Mouse (Mus musculus) hindbrain, embryonic 12.5 days (tissue): Measurements from ENCODE around the gene Lmo7. TPM values are rescaled to one million over a fixed set of nuclear protein-coding genes. Genes with fewer than 3 reads are reported as not detected.

Source experiments
- ATAC-seq: fragments of 200-750 bp; cut with Nextera tagmentation; 2 replicates; pipeline ENCODE4 v1.8.0; 2017; ENCODE audit warnings: moderate TSS enrichment; ENCODE audit not compliant: low FRiP score
- H3K27ac ChIP-seq: fragments of 300-500 bp; sonication (generic); 2 replicates; pipeline ENCODE4 v1.5.1; 2016; ENCODE audit warnings: mild to moderate bottlenecking
- H3K27me3 ChIP-seq: fragments of 300-500 bp; sonication (generic); 2 replicates; pipeline ENCODE4 v1.6.1; 2016; ENCODE audit warnings: mild to moderate bottlenecking
- H3K36me3 ChIP-seq: fragments of 300-500 bp; sonication (generic); 2 replicates; pipeline ENCODE4 v1.6.1; 2016; ENCODE audit warnings: mild to moderate bottlenecking
- H3K4me1 ChIP-seq: fragments of 300-500 bp; sonication (generic); 2 replicates; pipeline ENCODE4 v1.6.1; 2016
- H3K4me2 ChIP-seq: fragments of 300-500 bp; sonication (generic); replicated peaks from 2 replicates; pipeline ENCODE4 v1.6.1; 2016; ENCODE audit warnings: mild to moderate bottlenecking
- H3K4me3 ChIP-seq: fragments of 300-500 bp; sonication (generic); 2 replicates; pipeline ENCODE4 v1.5.1; 2016; ENCODE audit warnings: mild to moderate bottlenecking
- H3K9ac ChIP-seq: fragments of 300-500 bp; sonication (generic); 2 replicates; pipeline ENCODE4 v1.6.1; 2016; ENCODE audit warnings: mild to moderate bottlenecking, moderate library complexity
- H3K9me3 ChIP-seq: fragments of 300-500 bp; sonication (generic); replicated peaks from 2 replicates; pipeline ENCODE4 v1.6.1; 2016; ENCODE audit warnings: mild to moderate bottlenecking
- WGBS: fragments of 180-500 bp; shearing (Covaris S2); methylation state at CpG from one replicate; pipeline ENCODE4 v1.1.7; 2016; 5-methylcytosine and 5-hydroxymethylcytosine counted together
- polyA plus RNA-seq: library from polyadenylated mRNA; unstranded; fragments of >200 nt; fragmentation: Nextera tagmentation; extraction: Ambion mirVana; gene quantifications from 2 replicates; pipeline ENCODE4 v1.2.1, GENCODE M21; 2016

The Lmo7 gene
- 4.2 and 4.5 TPM in 2 replicates for polyA plus RNA-seq

- Histone ChIP-seq H3K4me1 (peaks cover 14% of the 10 kb centered on the region), H3K27me3 (peaks cover 48% of the 10 kb centered on the region), H3K27ac (no peak within 1 kb of the TSS), H3K9ac (peak within 1 kb of the TSS; percentile 60), H3K4me3 (peak within 1 kb of the TSS; percentile 64), H3K4me2 (peak within 1 kb of the TSS; percentile 100), H3K9me3 (no peaks in the 10 kb centered on the region), H3K36me3 (no peaks in the 10 kb centered on the region)
- under 1% methylated on average over 51 of the region's 51 CpGs for WGBS
- peak; percentile 81 for ATAC-seq
Observed at GRCm38 (mm10) chr14:101729237-101729971, at the start of gene Lmo7, which contains the start of gene Gm9922. Gene Lmo7, plus strand, starts transcription at chr14:101729957. Gene Gm9922, minus strand, starts transcription at chr14:101729814.

GRCm38 (mm10) chr14:101687696-101688095, 42.1 kb upstream of the Lmo7 start:
- Histone ChIP-seq H3K9me3 (no peaks in the 10 kb centered on the region), H3K4me2 (no peak overlapping the region), H3K4me1 (no peaks in the 10 kb centered on the region), H3K27ac (no peak overlapping the region), H3K36me3 (peaks cover 16% of the 10 kb centered on the region), H3K9ac (no peak overlapping the region), H3K4me3 (no peak overlapping the region), H3K27me3 (no peaks in the 10 kb centered on the region)
- WGBS: 92% methylated on average over 6 of the region's 6 CpGs
- no peak for ATAC-seq

GRCm38 (mm10) chr14:101688406-101688805, 41.4 kb upstream of the Lmo7 start:
- Histone ChIP-seq H3K4me2 (no peak overlapping the region), H3K9ac (no peak overlapping the region)
- 69% methylated on average over 2 of the region's 2 CpGs for WGBS

GRCm38 (mm10) chr14:101704479-101704878, 25.3 kb upstream of the Lmo7 start:
- WGBS: 75% methylated on average over 4 of the region's 4 CpGs
- H3K4me2 ChIP-seq: no peak overlapping the region

More at GRCm38 (mm10) chr14:101688406-101688805, 41.4 kb upstream of the Lmo7 start:
- Histone ChIP-seq H3K36me3 (peaks cover 14% of the 10 kb centered on the region), H3K27me3 (no peaks in the 10 kb centered on the region), H3K4me1 (no peaks in the 10 kb centered on the region), H3K27ac (no peak overlapping the region), H3K9me3 (no peaks in the 10 kb centered on the region), H3K4me3 (no peak overlapping the region)
- ATAC-seq: no peak

GRCm38 (mm10) chr14:101707088-101707487, 22.7 kb upstream of the Lmo7 start:
- ATAC-seq: no peak
- Histone ChIP-seq H3K27me3 (no peaks in the 10 kb centered on the region), H3K4me3 (no peak overlapping the region), H3K4me2 (no peak overlapping the region), H3K9ac (no peak overlapping the region), H3K9me3 (no peaks in the 10 kb centered on the region), H3K4me1 (no peaks in the 10 kb centered on the region), H3K27ac (no peak overlapping the region), H3K36me3 (no peaks in the 10 kb centered on the region)
- 85% methylated on average over 5 of the region's 5 CpGs for WGBS

More at GRCm38 (mm10) chr14:101704479-101704878, 25.3 kb upstream of the Lmo7 start:
- Histone ChIP-seq H3K9me3 (no peaks in the 10 kb centered on the region), H3K36me3 (no peaks in the 10 kb centered on the region), H3K4me3 (no peak overlapping the region), H3K9ac (no peak overlapping the region), H3K27me3 (no peaks in the 10 kb centered on the region), H3K4me1 (no peaks in the 10 kb centered on the region), H3K27ac (no peak overlapping the region)
- ATAC-seq: no peak

GRCm38 (mm10) chr14:101714414-101714813, 15.3 kb upstream of the Lmo7 start:
- Histone ChIP-seq H3K27ac (no peak overlapping the region), H3K4me1 (no peaks in the 10 kb centered on the region), H3K9ac (no peak overlapping the region), H3K27me3 (no peaks in the 10 kb centered on the region), H3K4me3 (no peak overlapping the region), H3K9me3 (no peaks in the 10 kb centered on the region), H3K4me2 (no peak overlapping the region), H3K36me3 (no peaks in the 10 kb centered on the region)
- 60% methylated on average over 2 of the region's 2 CpGs for WGBS
- no peak for ATAC-seq

GRCm38 (mm10) chr14:101729972-101730692, 375 bp downstream of the Lmo7 start:
- H3K27me3 ChIP-seq: peaks cover 48% of the 10 kb centered on the region
- peak; percentile 59 for ATAC-seq
- H3K27ac ChIP-seq: no peak overlapping the region

GRCm38 (mm10) chr14:101733542-101734303, 4.0 kb downstream of the Lmo7 start:
- Histone ChIP-seq H3K4me2 (no peak overlapping the region), H3K4me1 (peaks cover 14% of the 10 kb centered on the region), H3K4me3 (no peak overlapping the region), H3K27me3 (peaks cover 32% of the 10 kb centered on the region), H3K36me3 (no peaks in the 10 kb centered on the region), H3K9ac (no peak overlapping the region), H3K27ac (no peak overlapping the region), H3K9me3 (no peaks in the 10 kb centered on the region)
- no peak for ATAC-seq
- 29% methylated on average over 10 of the region's 10 CpGs for WGBS

More at GRCm38 (mm10) chr14:101729972-101730692, 375 bp downstream of the Lmo7 start:
- H3K4me2 ChIP-seq: peak overlapping the region; percentile 100
- H3K4me3 ChIP-seq: peak overlapping the region; percentile 64
- WGBS: under 1% methylated on average over 28 of the region's 28 CpGs
- H3K4me1 ChIP-seq: peaks cover 14% of the 10 kb centered on the region
- no peaks in the 10 kb centered on the region for H3K36me3 ChIP-seq
- no peaks in the 10 kb centered on the region for H3K9me3 ChIP-seq
- peak overlapping the region; percentile 60 for H3K9ac ChIP-seq

- Histone ChIP-seq H3K36me3 (no peaks in the 10 kb centered on the region), H3K27ac (no peak overlapping the region), H3K9me3 (no peaks in the 10 kb centered on the region), H3K9ac (no peak overlapping the region), H3K4me2 (no peak overlapping the region), H3K27me3 (no peaks in the 10 kb centered on the region), H3K4me1 (no peaks in the 10 kb centered on the region), H3K4me3 (no peak overlapping the region)
- 84% methylated on average over 4 of the region's 4 CpGs for WGBS
- no peak for ATAC-seq
Observed at GRCm38 (mm10) chr14:101737501-101737900, 7.7 kb downstream of the Lmo7 start.

- Histone ChIP-seq H3K36me3 (no peaks in the 10 kb centered on the region), H3K27ac (no peak overlapping the region), H3K4me3 (no peak overlapping the region), H3K27me3 (no peaks in the 10 kb centered on the region), H3K9ac (no peak overlapping the region), H3K4me1 (no peaks in the 10 kb centered on the region), H3K9me3 (no peaks in the 10 kb centered on the region), H3K4me2 (no peak overlapping the region)
- WGBS: 75% methylated on average over 3 of the region's 3 CpGs
- no peak for ATAC-seq
Observed at GRCm38 (mm10) chr14:101746635-101747034, 16.9 kb downstream of the Lmo7 start.

GRCm38 (mm10) chr14:101747811-101748210, 18.1 kb downstream of the Lmo7 start:
- no peaks in the 10 kb centered on the region for H3K9me3 ChIP-seq
- H3K4me2 ChIP-seq: no peak overlapping the region
- ATAC-seq: no peak
- WGBS: 93% methylated on average over 11 of the region's 11 CpGs
- H3K4me3 ChIP-seq: no peak overlapping the region
- no peak overlapping the region for H3K27ac ChIP-seq
- H3K36me3 ChIP-seq: no peaks in the 10 kb centered on the region
- no peaks in the 10 kb centered on the region for H3K4me1 ChIP-seq
- no peak overlapping the region for H3K9ac ChIP-seq
- H3K27me3 ChIP-seq: no peaks in the 10 kb centered on the region

GRCm38 (mm10) chr14:101748436-101748835, 18.7 kb downstream of the Lmo7 start:
- no peak for ATAC-seq
- Histone ChIP-seq H3K4me1 (no peaks in the 10 kb centered on the region), H3K27ac (no peak overlapping the region), H3K27me3 (no peaks in the 10 kb centered on the region), H3K4me2 (no peak overlapping the region), H3K36me3 (no peaks in the 10 kb centered on the region), H3K9me3 (no peaks in the 10 kb centered on the region), H3K9ac (no peak overlapping the region), H3K4me3 (no peak overlapping the region)
- WGBS: 89% methylated on average over 7 of the region's 7 CpGs
